Mouse (Mus musculus): Measurements from ENCODE around the gene Rbl1.

DNA sequence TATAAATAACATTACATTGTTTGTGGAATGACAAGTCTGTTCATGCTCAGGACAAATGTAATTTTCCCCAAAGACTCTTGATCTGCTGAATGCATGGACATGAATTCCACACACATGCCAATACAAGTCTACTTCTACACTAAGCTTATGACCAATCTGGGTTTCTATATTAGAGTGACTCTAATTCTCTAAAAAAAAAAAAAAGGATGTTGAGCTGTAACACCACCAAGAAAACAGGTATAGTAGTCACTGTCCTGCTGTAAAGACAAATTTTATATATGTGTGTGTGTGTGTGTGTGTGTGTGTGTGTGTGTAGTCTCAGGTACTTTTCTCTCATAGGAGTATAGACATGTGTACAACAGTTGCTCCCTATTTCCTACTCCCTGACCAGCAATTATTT, 1.3 kb downstream of the Rbl1 start:
- TF ChIP-seq MAFK (IDR thresholded peaks at IDR 0.05; ENCODE audit: insufficient replicate concordance, low read length) = no peak
- no peak for TF ChIP-seq EP300 (IDR thresholded peaks at IDR 0.05; ENCODE audit: low read length)
- TF ChIP-seq CTCF (conservative IDR thresholded peaks at IDR 0.05 in 1 of 2, IDR thresholded peaks at IDR 0.05 in 1 of 2; ENCODE audit: low read depth in 2 of 2, low read length in 2 of 2) = no peak
- TF ChIP-seq ZC3H11A (IDR thresholded peaks at IDR 0.05; ENCODE audit: low read depth, low read length) = no peak
- no peak for TF ChIP-seq POLR2A (IDR thresholded peaks at IDR 0.05; ENCODE audit: low read depth, low read length)

Data from CH12.LX (cell line).